Mouse (Mus musculus) lung, embryonic 14.5 days (tissue): Measurements from ENCODE around the gene Acsf3. TPM values are rescaled to one million over a fixed set of nuclear protein-coding genes. Genes with fewer than 3 reads are reported as not detected.

Experiments
- ATAC-seq: fragments of 200-750 bp; cut with Nextera tagmentation; 2 replicates; pipeline ENCODE4 v1.8.0; 2017; ENCODE audit warnings: mild to moderate bottlenecking, moderate TSS enrichment, moderate library complexity; ENCODE audit not compliant: insufficient read depth
- DNase-seq: peaks from one replicate; pipeline ENCODE4 v3.0.0-alpha.2; 2015
- H3K27ac ChIP-seq: fragments of 300-500 bp; sonication (generic); 2 replicates; pipeline ENCODE4 v1.5.1; 2014; ENCODE audit warnings: low read depth, mild to moderate bottlenecking, moderate library complexity
- H3K27me3 ChIP-seq: fragments of 300-500 bp; sonication (generic); 2 replicates; pipeline ENCODE4 v1.6.1; 2014; ENCODE audit warnings: low read length, control low read depth; ENCODE audit not compliant: insufficient read depth
- H3K36me3 ChIP-seq: fragments of 300-500 bp; sonication (generic); 2 replicates; pipeline ENCODE4 v1.6.1; 2014; ENCODE audit warnings: control low read depth; ENCODE audit not compliant: insufficient read depth
- H3K4me1 ChIP-seq: fragments of 300-500 bp; sonication (generic); 2 replicates; pipeline ENCODE4 v1.6.1; 2014; ENCODE audit warnings: antibody characterized with exemption, control low read depth; ENCODE audit not compliant: insufficient read depth
- H3K4me2 ChIP-seq: fragments of 300-500 bp; sonication (generic); 2 replicates; pipeline ENCODE4 v1.6.1; 2014; ENCODE audit warnings: mild to moderate bottlenecking
- H3K4me3 ChIP-seq: fragments of 300-500 bp; sonication (generic); 2 replicates; pipeline ENCODE4 v1.5.1; 2014; ENCODE audit warnings: low read depth, low read length
- H3K9ac ChIP-seq: fragments of 300-500 bp; sonication (generic); 2 replicates; pipeline ENCODE4 v1.6.1; 2014
- H3K9me3 ChIP-seq: fragments of 300-500 bp; sonication (generic); 2 replicates; pipeline ENCODE4 v1.6.1; 2016; ENCODE audit warnings: low read depth, low read length, control low read depth
- CTCF ChIP-seq: IDR thresholded peaks from 2 replicates; pipeline ENCODE4 v1.5.1; 2016; ENCODE audit warnings: antibody characterized with exemption, low read depth
- WGBS: fragments of 180-500 bp; shearing (Covaris S2); extraction: QIAGEN DNeasy Blood & Tissue Kit; methylation state at CpG from one replicate; pipeline ENCODE4 v1.1.7; 2014; 5-methylcytosine and 5-hydroxymethylcytosine counted together
- polyA plus RNA-seq: library from polyadenylated mRNA; unstranded; fragments of >200 nt; fragmentation: Nextera tagmentation; extraction: Ambion mirVana; gene quantifications from 2 replicates; pipeline ENCODE4 v1.2.1, GENCODE M21; 2014

Acsf3 gene
- polyA plus RNA-seq, 1 experiment from 2014 or later = 17.7 TPM

DNA sequence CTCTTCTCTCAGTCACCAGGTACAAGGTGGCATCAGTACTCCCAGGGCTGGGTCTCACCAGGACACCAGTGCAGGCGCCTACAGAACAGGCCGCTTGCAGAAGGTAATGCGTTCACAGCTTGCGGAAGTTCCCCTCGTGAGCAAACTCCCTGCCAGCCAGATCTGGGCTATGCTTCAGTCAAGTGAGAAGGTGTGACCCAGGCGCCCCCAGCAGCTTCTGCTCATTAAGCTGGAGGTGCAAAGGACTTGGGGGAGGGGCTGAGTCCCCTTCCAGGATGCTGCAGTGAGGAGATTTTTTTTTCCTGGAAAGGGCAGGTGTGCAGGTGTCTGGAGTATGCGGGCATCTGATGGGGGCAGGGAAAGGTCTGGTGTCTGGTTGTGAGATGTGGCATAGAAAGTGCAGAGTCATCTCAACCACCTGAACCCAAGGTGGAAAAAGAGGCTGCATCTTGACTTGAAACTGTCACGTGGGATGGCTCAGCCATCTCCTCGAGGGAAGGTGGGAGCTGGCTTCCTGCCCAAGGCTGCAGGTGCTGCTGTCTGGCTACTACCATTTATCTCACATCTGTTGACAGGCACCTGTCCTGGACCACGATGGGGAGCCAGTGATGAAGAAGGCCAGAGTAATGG lies 2.7 kb upstream of the Acsf3 start:
- WGBS = 21% methylated on average over 10 of the region's 10 CpGs
- H3K27me3 ChIP-seq = no peaks in the 10 kb centered on the region

GRCm38 (mm10) chr8:122777701-122778100 lies 2.4 kb downstream of the Acsf3 start:
- Histone ChIP-seq H3K9ac (no peak overlapping the region), H3K4me1 (no peaks in the 10 kb centered on the region), H3K4me2 (no peak overlapping the region), H3K27ac (no peak overlapping the region), H3K4me3 (no peak overlapping the region), H3K9me3 (no peaks in the 10 kb centered on the region), H3K36me3 (peaks cover 25% of the 10 kb centered on the region; the same call in 1 of the 2 replicates), H3K27me3 (no peaks in the 10 kb centered on the region)
- DNase-seq (no peak), ATAC-seq (no peak)
- 83% methylated on average over 6 of the region's 6 CpGs for WGBS
- no peak for TF ChIP-seq CTCF

More for the DNA sequence above, 2.7 kb upstream of the Acsf3 start:
- Histone ChIP-seq H3K4me1 (no peaks in the 10 kb centered on the region), H3K4me2 (no peak overlapping the region), H3K27ac (no peak overlapping the region), H3K36me3 (no peaks in the 10 kb centered on the region), H3K4me3 (no peak overlapping the region), H3K9me3 (no peaks in the 10 kb centered on the region), H3K9ac (no peak overlapping the region)
- ATAC-seq = no peak
- DNase-seq = no peak
- TF ChIP-seq CTCF = no peak

DNA sequence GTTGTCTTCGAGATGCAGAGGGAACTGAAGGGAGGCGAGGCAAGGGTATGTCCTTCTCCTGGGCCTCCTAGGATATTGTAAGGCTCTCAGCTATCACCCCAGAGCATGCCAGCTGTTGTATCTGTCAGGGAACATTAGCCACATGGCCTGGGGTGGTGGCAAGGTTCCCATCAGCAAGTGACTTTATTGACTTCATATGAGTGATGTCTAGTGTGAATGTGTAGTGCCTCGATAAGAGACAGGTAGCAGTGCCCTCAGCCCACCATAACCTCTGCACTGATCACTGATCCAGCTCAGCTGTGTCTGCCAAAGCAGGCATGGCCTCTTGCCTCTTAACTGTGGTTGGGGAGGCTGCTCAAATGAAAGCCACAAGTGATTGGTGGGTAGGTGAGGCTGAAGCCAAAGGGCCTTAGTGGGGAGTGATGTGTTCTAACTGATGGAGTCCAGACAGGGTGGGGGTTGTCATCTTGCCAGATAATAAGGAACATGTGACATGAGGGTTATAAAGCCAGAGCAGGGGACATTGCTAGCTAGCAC lies 3.5 kb downstream of the Acsf3 start:
- 67% methylated on average over 3 of the region's 3 CpGs for WGBS
- DNase-seq (no peak), ATAC-seq (no peak)
- no peaks in the 10 kb centered on the region for H3K9me3 ChIP-seq
- H3K4me2 ChIP-seq = no peak overlapping the region
- H3K4me1 ChIP-seq = no peaks in the 10 kb centered on the region
- no peak overlapping the region for H3K4me3 ChIP-seq
- no peak overlapping the region for H3K27ac ChIP-seq
- no peaks in the 10 kb centered on the region for H3K27me3 ChIP-seq
- TF ChIP-seq CTCF = no peak
- peaks cover 25% of the 10 kb centered on the region; the same call in 1 of the 2 replicates for H3K36me3 ChIP-seq
- H3K9ac ChIP-seq = no peak overlapping the region

GRCm38 (mm10) chr8:122779255-122779654 lies 4.0 kb downstream of the Acsf3 start:
- Histone ChIP-seq H3K9me3 (no peaks in the 10 kb centered on the region), H3K4me2 (no peak overlapping the region), H3K36me3 (peaks cover 28% of the 10 kb centered on the region; the same call in 1 of the 2 replicates), H3K27me3 (no peaks in the 10 kb centered on the region), H3K27ac (no peak overlapping the region), H3K4me1 (no peaks in the 10 kb centered on the region), H3K4me3 (no peak overlapping the region), H3K9ac (no peak overlapping the region)
- 74% methylated on average over 9 of the region's 9 CpGs for WGBS
- no peak for TF ChIP-seq CTCF
- ATAC-seq (no peak), DNase-seq (no peak)

DNA sequence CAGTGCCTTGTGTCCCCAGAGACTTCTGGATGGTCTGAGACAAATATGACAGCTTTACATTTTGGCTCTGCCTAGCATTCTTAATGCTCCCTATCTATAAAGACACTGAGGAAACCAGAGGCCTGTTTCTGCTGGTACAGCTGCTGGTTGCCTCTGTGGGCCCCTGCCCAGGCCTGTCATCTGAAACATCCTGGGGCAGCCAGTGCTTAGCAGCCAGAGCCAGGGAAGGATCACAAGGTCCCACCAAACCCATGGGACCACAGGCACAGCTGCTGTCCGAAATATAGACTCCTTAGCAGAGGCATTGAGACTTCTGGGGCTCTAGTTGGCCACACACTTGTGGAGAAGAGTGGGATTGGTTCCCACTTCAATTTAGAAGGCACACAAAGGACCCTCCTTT lies 9.5 kb downstream of the Acsf3 start:
- Histone ChIP-seq H3K27me3 (no peaks in the 10 kb centered on the region), H3K4me1 (no peaks in the 10 kb centered on the region), H3K36me3 (peaks cover 48% of the 10 kb centered on the region; the same call in 1 of the 2 replicates), H3K4me3 (no peak overlapping the region), H3K9me3 (no peaks in the 10 kb centered on the region), H3K27ac (no peak overlapping the region), H3K4me2 (no peak overlapping the region), H3K9ac (no peak overlapping the region)
- TF ChIP-seq CTCF = no peak
- ATAC-seq (no peak), DNase-seq (no peak)
- 81% methylated on average over 1 of the region's 1 CpGs for WGBS

DNA sequence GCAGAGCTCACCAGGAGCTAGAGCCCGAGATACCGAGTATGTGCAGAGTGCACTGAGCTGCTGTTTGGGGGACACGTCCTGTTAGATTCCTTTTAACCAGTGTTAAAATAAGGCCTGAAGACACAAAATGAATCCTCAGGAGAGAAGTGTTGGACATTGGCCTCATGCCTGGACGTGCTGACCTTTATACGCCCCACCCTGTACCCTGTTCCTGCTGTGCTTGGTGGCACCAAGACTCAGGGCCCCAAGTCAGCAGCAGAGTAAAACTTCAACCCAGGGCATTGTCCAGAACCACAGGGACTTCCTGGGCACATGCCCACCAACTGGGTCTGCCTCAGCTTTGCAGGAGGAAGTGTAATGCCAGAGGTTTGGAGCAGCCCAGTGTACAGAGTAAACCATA lies 14.5 kb downstream of the Acsf3 start:
- DNase-seq (no peak), ATAC-seq (no peak)
- H3K36me3 ChIP-seq = peaks cover 15% of the 10 kb centered on the region; the same call in 1 of the 2 replicates
- no peak overlapping the region for H3K9ac ChIP-seq
- no peak overlapping the region for H3K4me2 ChIP-seq
- TF ChIP-seq CTCF = no peak
- H3K4me3 ChIP-seq = no peak overlapping the region
- no peaks in the 10 kb centered on the region for H3K4me1 ChIP-seq
- no peaks in the 10 kb centered on the region for H3K9me3 ChIP-seq
- no peaks in the 10 kb centered on the region for H3K27me3 ChIP-seq
- H3K27ac ChIP-seq = no peak overlapping the region
- 86% methylated on average over 5 of the region's 5 CpGs for WGBS

- H3K4me3 ChIP-seq = no peak overlapping the region
- H3K9ac ChIP-seq = no peak overlapping the region
- no peaks in the 10 kb centered on the region for H3K4me1 ChIP-seq
- H3K27me3 ChIP-seq = no peaks in the 10 kb centered on the region
- peak; percentile 89 for ATAC-seq
- no peak overlapping the region for H3K4me2 ChIP-seq
- peak; percentile 83 for DNase-seq
- 61% methylated on average over 18 of the region's 18 CpGs for WGBS
- H3K9me3 ChIP-seq = no peaks in the 10 kb centered on the region
- 0 out of 2 replicates have a peak, but pooled peaks cover 4% of the 10 kb centered on the region for H3K36me3 ChIP-seq
- TF ChIP-seq CTCF = 0 out of 2 replicates have a peak, but pooled peaks have one; percentile 13
- H3K27ac ChIP-seq = no peak overlapping the region; the same call in 1 of the 2 replicates
Observed at GRCm38 (mm10) chr8:122793375-122794174, 18.3 kb downstream of the Acsf3 start.
